Mouse (Mus musculus) embryo, embryonic 10 days (tissue): Measurements from ENCODE around the gene Rpn1.
A peak's percentile ranks its signal among the peaks of the same experiment; 100 is the strongest.

ENCODE experiments used
- DNase-seq: peaks from one replicate; pipeline ENCODE4 v3.0.0-alpha.2; 2015; ENCODE audit warnings: low spot score

The Rpn1 gene

GRCm38 (mm10) chr6:88084278-88085151 is at the start of gene Rpn1:
Gene Rpn1, plus strand, starts transcription at chr6:88084482.
- peak; percentile 94 for DNase-seq

GRCm38 (mm10) chr6:88037471-88038045 is 46.7 kb upstream of the Rpn1 start:
- no peak for DNase-seq

- DNase-seq: no peak
Measured at GRCm38 (mm10) chr6:88039426-88039825, 44.9 kb upstream of the Rpn1 start.

GRCm38 (mm10) chr6:88041221-88041620 is 43.1 kb upstream of the Rpn1 start:
- no peak for DNase-seq

- DNase-seq: no peak
Measured at GRCm38 (mm10) chr6:88042336-88042735, 41.9 kb upstream of the Rpn1 start.

GRCm38 (mm10) chr6:88044234-88044576 is 40.1 kb upstream of the Rpn1 start:
- DNase-seq: peak; percentile 14

- peak; percentile 99 for DNase-seq
Measured at GRCm38 (mm10) chr6:88044577-88045405, 39.5 kb upstream of the Rpn1 start, which contains the start of gene Rab7. Gene Rab7, minus strand, starts transcription at chr6:88045270.

- no peak for DNase-seq
Measured at GRCm38 (mm10) chr6:88045406-88045766, 38.9 kb upstream of the Rpn1 start.

- DNase-seq: no peak
Measured at GRCm38 (mm10) chr6:88047853-88048252, 36.4 kb upstream of the Rpn1 start.

GRCm38 (mm10) chr6:88049008-88049407 is 35.3 kb upstream of the Rpn1 start:
- no peak for DNase-seq

- no peak for DNase-seq
Measured at GRCm38 (mm10) chr6:88051206-88051605, 33.1 kb upstream of the Rpn1 start.

GRCm38 (mm10) chr6:88053228-88054080 is 30.8 kb upstream of the Rpn1 start:
- no peak for DNase-seq

GRCm38 (mm10) chr6:88054081-88054835 is 30.0 kb upstream of the Rpn1 start:
- no peak for DNase-seq

GRCm38 (mm10) chr6:88055663-88056062 is 28.6 kb upstream of the Rpn1 start:
- DNase-seq: no peak

- no peak for DNase-seq
Measured at GRCm38 (mm10) chr6:88056866-88057265, 27.4 kb upstream of the Rpn1 start.

GRCm38 (mm10) chr6:88059903-88060302 is 24.4 kb upstream of the Rpn1 start:
- DNase-seq: no peak

- no peak for DNase-seq
Measured at GRCm38 (mm10) chr6:88060602-88061001, 23.7 kb upstream of the Rpn1 start.

GRCm38 (mm10) chr6:88061406-88061805 is 22.9 kb upstream of the Rpn1 start:
- DNase-seq: no peak

GRCm38 (mm10) chr6:88062398-88062797 is 21.9 kb upstream of the Rpn1 start:
- no peak for DNase-seq

GRCm38 (mm10) chr6:88064072-88064642 is 20.1 kb upstream of the Rpn1 start:
- no peak for DNase-seq

GRCm38 (mm10) chr6:88065116-88065515 is 19.2 kb upstream of the Rpn1 start:
- no peak for DNase-seq
